Mouse (Mus musculus): ENCODE data around the gene Kat5. TPM values are rescaled to one million over a fixed set of nuclear protein-coding genes. Genes with fewer than 3 reads are reported as not detected.

Kat5 gene
- 41.4 and 46.4 TPM in 2 replicates for polyA plus RNA-seq (2011; ENCODE audit: insufficient read length, low read depth, missing spikeins)

DNA sequence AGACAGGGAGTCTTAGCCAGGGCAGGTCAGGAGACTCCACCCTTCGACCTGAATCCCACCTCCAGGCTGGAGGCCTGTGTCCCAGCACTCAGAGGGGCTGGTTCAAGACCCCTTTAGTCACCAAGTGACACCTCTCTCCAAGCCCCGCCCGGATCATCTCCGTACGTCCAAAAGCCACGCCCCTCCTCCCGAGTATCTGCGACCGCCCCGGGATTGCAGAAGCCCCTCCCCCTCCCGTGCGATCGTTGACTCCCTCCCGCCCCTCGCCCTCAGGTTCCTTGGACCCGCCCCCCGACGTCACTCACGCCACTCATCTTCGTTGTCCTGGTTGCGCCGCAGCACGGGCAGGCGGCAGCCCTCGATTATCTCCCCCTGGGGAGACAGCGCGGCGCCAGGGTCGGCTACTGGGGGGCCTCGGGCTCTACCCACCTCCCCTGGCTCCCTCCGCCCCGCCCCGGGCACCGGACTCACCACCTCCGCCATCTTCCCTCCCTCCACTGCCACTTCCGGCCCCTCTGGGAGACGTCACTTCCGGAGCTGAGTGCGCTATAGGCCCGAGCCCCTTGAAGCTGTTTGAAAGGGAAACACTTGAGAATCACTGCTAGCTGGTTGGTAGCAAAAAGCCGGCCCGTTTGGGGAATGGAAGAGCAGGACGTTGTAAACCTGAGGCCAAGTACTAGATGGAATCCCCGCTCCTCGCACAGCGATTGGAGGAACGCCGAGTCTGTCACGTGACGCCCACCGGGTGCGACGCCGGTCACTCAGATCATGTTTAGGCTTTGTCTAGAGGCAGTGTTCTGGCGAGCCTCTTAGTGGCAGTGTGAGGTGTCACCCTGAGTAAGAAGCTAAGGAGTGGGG lies at the start of gene Kat5:
TSS of gene Kat5 (minus strand) at position 691 of the 858 bp plus-strand sequence.
- peak within 1 kb of the TSS; percentile 52 for H3K4me3 ChIP-seq (ENCODE audit: insufficient read depth, low read length)

DNA sequence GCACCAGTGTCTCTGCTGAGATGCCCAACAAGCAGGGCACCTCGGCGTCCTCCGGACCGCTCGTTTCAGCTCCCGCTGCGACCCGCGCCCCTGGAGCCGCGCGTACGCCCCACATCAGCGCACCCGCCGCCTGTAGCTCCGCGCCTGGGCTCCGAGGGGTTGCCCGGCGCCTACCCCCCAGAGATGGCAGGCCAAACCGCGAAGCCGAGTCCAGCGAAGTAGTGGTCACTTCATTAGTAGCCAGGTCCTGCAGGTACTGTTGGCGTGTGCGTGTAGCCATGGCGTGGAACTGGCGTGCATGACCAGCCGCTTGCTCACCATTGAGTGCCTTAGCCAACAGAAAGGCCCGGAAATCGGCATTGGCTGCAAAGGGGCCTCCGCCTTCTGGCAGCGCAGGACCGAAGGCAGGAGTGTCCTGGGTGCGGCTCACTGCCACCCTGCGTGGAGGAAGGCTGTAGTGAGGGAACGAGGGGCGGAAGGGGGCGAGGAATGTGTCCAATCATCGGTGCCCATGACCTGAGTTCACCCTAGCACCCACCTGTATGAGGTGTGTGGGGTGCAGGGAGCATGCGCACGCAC lies 44.8 kb upstream of the Kat5 start:
- TF ChIP-seq CTCF (IDR thresholded peaks at IDR 0.05; ENCODE audit: borderline replicate concordance, insufficient read depth, low read length) (no peak), POLR2A (IDR thresholded peaks at IDR 0.05; ENCODE audit: low read depth, low read length) (no peak)
- Histone ChIP-seq H3K4me1 (ENCODE audit: control insufficient read depth, insufficient read depth, low read length) (peaks cover 7% of the 10 kb centered on the region; the same call in 1 of the 2 replicates), H3K27ac (ENCODE audit: insufficient read depth, low read length) (no peak overlapping the region), H3K4me3 (ENCODE audit: insufficient read depth, low read length) (no peak overlapping the region)

More for the DNA sequence above, at the start of gene Kat5:
- TF ChIP-seq CTCF (IDR thresholded peaks at IDR 0.05; ENCODE audit: borderline replicate concordance, insufficient read depth, low read length) (no peak), POLR2A (IDR thresholded peaks at IDR 0.05; ENCODE audit: low read depth, low read length) (peak; percentile 68)
- Histone ChIP-seq H3K4me1 (ENCODE audit: control insufficient read depth, insufficient read depth, low read length) (no peaks in the 10 kb centered on the region), H3K27ac (ENCODE audit: insufficient read depth, low read length) (peak within 1 kb of the TSS; percentile 90)

DNA sequence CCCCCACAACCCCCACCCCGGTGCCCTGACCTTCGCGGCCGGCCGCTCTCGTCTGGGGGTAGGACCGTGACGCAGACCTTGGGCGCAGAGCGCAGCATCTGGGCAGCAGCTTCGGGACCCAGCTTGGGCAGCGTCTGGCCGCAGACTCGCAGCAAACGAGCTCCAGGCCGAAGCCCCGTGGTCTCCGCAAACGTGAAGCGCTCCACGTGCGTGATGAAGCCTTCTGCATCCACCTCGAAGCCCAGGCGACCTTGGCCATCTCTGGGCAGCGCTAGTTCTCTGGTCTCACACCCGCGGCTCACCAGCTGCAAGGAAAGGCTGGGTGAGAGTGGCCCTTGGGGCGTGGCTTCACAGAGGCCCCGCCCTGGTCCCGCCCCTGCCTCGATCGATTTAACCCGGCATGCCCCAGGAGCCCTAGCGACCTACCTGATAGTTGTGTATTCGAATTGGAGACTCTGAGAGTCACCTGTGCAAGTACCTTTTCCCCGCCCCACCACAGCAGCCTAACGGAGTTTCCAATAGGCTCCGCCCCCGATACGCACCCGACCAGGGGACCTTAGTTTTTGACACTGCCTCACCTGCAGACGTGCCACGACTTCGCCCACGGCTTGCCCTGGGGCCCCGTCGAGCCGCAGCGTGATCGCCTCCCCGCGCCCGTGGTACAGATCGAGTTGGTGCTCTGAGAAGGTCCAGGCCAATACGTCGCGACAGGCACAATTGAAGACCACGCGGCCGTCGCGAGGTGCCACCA lies 44.1 kb upstream of the Kat5 start:
- H3K27ac ChIP-seq (ENCODE audit: insufficient read depth, low read length): no peak overlapping the region
- H3K4me3 ChIP-seq (ENCODE audit: insufficient read depth, low read length): no peak overlapping the region
- no peak for TF ChIP-seq POLR2A (IDR thresholded peaks at IDR 0.05; ENCODE audit: low read depth, low read length)
- no peak for TF ChIP-seq CTCF (IDR thresholded peaks at IDR 0.05; ENCODE audit: borderline replicate concordance, insufficient read depth, low read length)
- H3K4me1 ChIP-seq (ENCODE audit: control insufficient read depth, insufficient read depth, low read length): peaks cover 7% of the 10 kb centered on the region; the same call in 1 of the 2 replicates

- Histone ChIP-seq H3K4me3 (ENCODE audit: insufficient read depth, low read length) (no peak overlapping the region), H3K27ac (ENCODE audit: insufficient read depth, low read length) (no peak overlapping the region), H3K4me1 (ENCODE audit: control insufficient read depth, insufficient read depth, low read length) (peaks cover 7% of the 10 kb centered on the region; the same call in 1 of the 2 replicates)
- TF ChIP-seq POLR2A (IDR thresholded peaks at IDR 0.05; ENCODE audit: low read depth, low read length): no peak
- no peak for TF ChIP-seq CTCF (IDR thresholded peaks at IDR 0.05; ENCODE audit: borderline replicate concordance, insufficient read depth, low read length)
These were observed 42.5 kb upstream of the Kat5 start for GRCm38 (mm10) chr19:5652570-5652969.

DNA sequence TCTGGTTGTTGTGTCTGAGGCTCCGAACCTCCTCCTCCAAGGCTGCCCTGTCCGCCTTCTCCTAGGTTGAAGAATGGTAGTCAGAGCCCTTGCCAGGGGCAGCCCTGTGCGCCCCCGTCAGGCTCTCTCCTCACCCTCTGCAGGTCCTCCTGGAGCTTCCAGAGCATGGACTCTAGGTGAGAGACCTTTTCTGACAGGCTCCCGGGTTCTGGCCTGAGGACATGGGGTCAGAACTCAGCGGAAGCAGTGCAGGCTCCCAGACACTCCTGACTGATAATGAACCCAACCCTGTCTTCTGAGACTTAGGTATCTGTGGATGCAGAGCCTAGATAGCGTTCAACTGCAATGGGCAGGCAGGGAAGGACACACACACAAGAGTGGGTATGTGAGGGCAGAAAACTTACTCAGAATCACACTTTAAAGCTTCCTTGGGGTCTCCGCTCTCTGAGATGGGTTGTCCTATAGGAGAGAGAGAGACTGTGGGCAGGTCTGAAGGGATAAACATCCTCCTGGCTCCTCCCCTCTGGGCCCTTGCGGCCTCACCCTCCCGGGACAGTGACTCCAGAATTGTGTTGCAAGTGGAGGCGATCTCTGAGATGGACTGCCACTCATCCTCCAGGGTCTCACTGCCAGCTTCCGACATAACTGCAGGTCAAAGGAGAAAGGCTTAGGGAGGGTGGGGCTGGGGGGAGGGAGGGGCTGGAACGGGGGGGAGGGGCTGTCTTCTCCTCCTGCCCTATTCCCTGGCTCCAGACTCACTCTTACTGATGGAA lies 41.7 kb upstream of the Kat5 start:
- TF ChIP-seq CTCF (IDR thresholded peaks at IDR 0.05; ENCODE audit: borderline replicate concordance, insufficient read depth, low read length) (no peak), POLR2A (IDR thresholded peaks at IDR 0.05; ENCODE audit: low read depth, low read length) (no peak)
- Histone ChIP-seq H3K4me1 (ENCODE audit: control insufficient read depth, insufficient read depth, low read length) (peaks cover 7% of the 10 kb centered on the region; the same call in 1 of the 2 replicates), H3K4me3 (ENCODE audit: insufficient read depth, low read length) (no peak overlapping the region), H3K27ac (ENCODE audit: insufficient read depth, low read length) (no peak overlapping the region)

- H3K4me3 ChIP-seq (ENCODE audit: insufficient read depth, low read length): no peak overlapping the region
- TF ChIP-seq POLR2A (IDR thresholded peaks at IDR 0.05; ENCODE audit: low read depth, low read length): no peak
- no peak for TF ChIP-seq CTCF (IDR thresholded peaks at IDR 0.05; ENCODE audit: borderline replicate concordance, insufficient read depth, low read length)
- no peak overlapping the region for H3K27ac ChIP-seq (ENCODE audit: insufficient read depth, low read length)
- no peaks in the 10 kb centered on the region for H3K4me1 ChIP-seq (ENCODE audit: control insufficient read depth, insufficient read depth, low read length)
These were observed 39.3 kb upstream of the Kat5 start for GRCm38 (mm10) chr19:5649298-5649741.

- TF ChIP-seq POLR2A (IDR thresholded peaks at IDR 0.05; ENCODE audit: low read depth, low read length): peak; percentile 41
- no peak for TF ChIP-seq CTCF (IDR thresholded peaks at IDR 0.05; ENCODE audit: borderline replicate concordance, insufficient read depth, low read length)
- Histone ChIP-seq H3K4me3 (ENCODE audit: insufficient read depth, low read length) (no peak overlapping the region), H3K27ac (ENCODE audit: insufficient read depth, low read length) (no peak overlapping the region), H3K4me1 (ENCODE audit: control insufficient read depth, insufficient read depth, low read length) (no peaks in the 10 kb centered on the region)
These were observed 38.6 kb upstream of the Kat5 start for GRCm38 (mm10) chr19:5648401-5649297.

DNA sequence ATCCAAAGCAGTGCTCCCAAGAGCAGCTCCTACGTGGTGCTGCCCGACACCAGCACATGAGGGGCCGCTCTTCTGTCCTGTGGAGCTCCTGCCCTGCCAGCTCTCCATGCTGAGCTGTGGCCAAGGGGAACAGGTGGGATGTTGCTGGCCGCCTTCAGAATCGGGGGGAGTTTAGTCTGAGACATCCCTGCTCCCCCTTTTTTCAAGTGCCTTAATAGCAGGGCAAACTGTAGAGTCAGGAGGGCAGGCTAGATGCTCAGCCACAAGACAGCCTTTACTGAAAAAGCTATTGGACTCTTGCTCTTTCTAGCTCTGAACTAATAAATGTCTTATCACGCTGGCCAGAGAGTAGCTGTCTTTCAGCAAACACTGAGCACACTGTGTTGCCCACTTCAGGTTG lies 37.8 kb upstream of the Kat5 start:
- H3K4me3 ChIP-seq (ENCODE audit: insufficient read depth, low read length): no peak overlapping the region
- TF ChIP-seq POLR2A (IDR thresholded peaks at IDR 0.05; ENCODE audit: low read depth, low read length): no peak
- TF ChIP-seq CTCF (IDR thresholded peaks at IDR 0.05; ENCODE audit: borderline replicate concordance, insufficient read depth, low read length): no peak
- no peak overlapping the region for H3K27ac ChIP-seq (ENCODE audit: insufficient read depth, low read length)
- H3K4me1 ChIP-seq (ENCODE audit: control insufficient read depth, insufficient read depth, low read length): no peaks in the 10 kb centered on the region

All from embryonic fibroblast, embryonic 13.5 days (primary cell).